Mouse (Mus musculus) thymus, adult 2 months (tissue): ENCODE results near the gene Clmn.

Source experiments
- CTCF ChIP-seq: fragments of 200-500 bp; IDR thresholded peaks from 2 replicates; pipeline ENCODE4 v1.5.1; 2012; ENCODE audit warnings: mild to moderate bottlenecking, control low read depth, low read length, moderate library complexity, borderline replicate concordance; ENCODE audit not compliant: control insufficient read depth, poor library complexity, insufficient read depth; ENCODE audit errors: extremely low read depth
- POLR2A ChIP-seq: fragments of 200-500 bp; IDR thresholded peaks from 2 replicates; pipeline ENCODE4 v1.6.1; 2012; ENCODE audit warnings: mild to moderate bottlenecking, low read length, control low read depth, moderate library complexity; ENCODE audit not compliant: control insufficient read depth, poor library complexity, insufficient read depth; ENCODE audit errors: extremely low read depth

GRCm38 (mm10) chr12:104853374-104853773 lies 11.5 kb downstream of the Clmn start:
- TF ChIP-seq CTCF (no peak), POLR2A (no peak)
